8 mouse cellular contexts compared by ENCODE assay signal in genomic region chr2:102116521-102117401, GRCm38 (mm10).
DNase-seq lines count a peak whose midpoint lies in the region; ATAC-seq lines count a peak whose summit lies in the region.
"Had no signal": no experiment of that assay in that cellular context is flagged by ENCODE, and none has a peak within 500 bp of the region (broad histone marks: within the 10 kb centered on the region; RNA-seq: fewer than 3 reads in every experiment).

No protein-coding gene starts in this region.

- peaks cover 5% of the 10 kb centered on the region for H3K4me1 ChIP-seq in hindbrain, embryonic 11.5 days (replicated peaks; ENCODE audit: control insufficient read depth, insufficient read depth, low read length)

- H3K9me3 ChIP-seq in hindbrain, embryonic 11.5 days (ENCODE audit: control insufficient read depth, low read length): no peaks in the 10 kb centered on the region

- 48% methylated on average over 9 of the region's 9 CpGs for WGBS in hindbrain, embryonic 11.5 days

- H3K9ac ChIP-seq in hindbrain, embryonic 11.5 days (ENCODE audit: low read depth, low read length): no peak overlapping the region

- H3K4me2 ChIP-seq in hindbrain, embryonic 11.5 days (replicated peaks; ENCODE audit: low read depth, low read length): no peak overlapping the region

- H3K4me3 ChIP-seq in hindbrain, embryonic 11.5 days (ENCODE audit: low read depth, low read length): no peak overlapping the region

- peak; percentile 48 to 63 for DNase-seq in kidney, postnatal 4 days
- DNase-seq in kidney, adult 9 months: no peak
- no peak for DNase-seq in hindbrain, embryonic 11.5 days (ENCODE audit: low spot score)
- peak; percentile 20 for DNase-seq in splenic B cell, adult 2 months (ENCODE audit: low read depth, low spot score)
- DNase-seq in layer of hippocampus, postnatal 25 days (ENCODE audit: extremely low spot score in 1 of 2, low spot score in 1 of 2): no peak
- no peak for DNase-seq in urinary bladder, adult 2 months (ENCODE audit: low spot score)

- H3K36me3 ChIP-seq in hindbrain, embryonic 11.5 days (ENCODE audit: control insufficient read depth, insufficient read depth, low read length): no peaks in the 10 kb centered on the region
- no peaks in the 10 kb centered on the region; the same call in 1 of the 2 replicates for H3K36me3 ChIP-seq in splenic B cell, adult 2 months (ENCODE audit: control insufficient read depth, insufficient read depth, low read length, poor library complexity, severe bottlenecking)

- no peaks in the 10 kb centered on the region for H3K27me3 ChIP-seq in hindbrain, embryonic 11.5 days (ENCODE audit: control insufficient read depth, insufficient read depth, low read length)
- no peaks in the 10 kb centered on the region for H3K27me3 ChIP-seq in splenic B cell, adult 2 months (ENCODE audit: control insufficient read depth, insufficient read depth, low read length, poor library complexity, severe bottlenecking)

- no peak overlapping the region for H3K27ac ChIP-seq in hindbrain, embryonic 11.5 days (ENCODE audit: low read depth, low read length)
- H3K27ac ChIP-seq: macrophage had no signal

- ATAC-seq in common myeloid progenitor, adult 5-6 weeks (replicated peaks; ENCODE audit: low read depth, poor library complexity, severe bottlenecking): peak; percentile 47; the same call in 1 of the 2 replicates
- ATAC-seq in hindbrain, embryonic 11.5 days (ENCODE audit: low FRiP score): 0 out of 2 replicates have a peak, but pooled peaks have one; percentile 3

Comparison
In these comparisons a context has a peak if more than half of its experiments do, and no peak if none do; other contexts are left out.
1. DNase-seq: peak in kidney, postnatal 4 days (2 of 2) and splenic B cell, adult 2 months (single experiment); none in kidney, adult 9 months (single experiment), hindbrain, embryonic 11.5 days (single experiment), layer of hippocampus, postnatal 25 days (0 of 2) and urinary bladder, adult 2 months (single experiment).